18 mouse cellular contexts compared by ENCODE assay signal in the genomic region with DNA sequence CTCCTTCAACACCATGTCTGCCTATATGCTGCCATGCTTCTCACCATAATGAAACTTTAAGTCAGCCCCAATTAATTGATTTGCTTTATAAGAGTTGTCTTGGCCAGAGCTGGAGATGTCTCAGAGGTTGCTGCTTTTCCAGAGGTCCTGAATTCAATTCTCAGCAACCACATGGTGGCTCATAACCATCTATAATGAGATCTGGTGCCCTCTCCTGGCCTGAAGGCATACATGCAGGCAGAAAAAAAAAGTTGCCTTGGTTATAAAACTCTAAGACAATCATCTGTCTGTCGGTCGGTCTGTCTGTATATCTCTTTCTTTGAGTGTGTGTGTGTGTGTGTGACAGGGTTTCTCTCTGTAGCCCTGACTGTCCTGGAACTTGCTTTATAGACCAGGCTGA. TPM values are rescaled to one million over a fixed set of nuclear protein-coding genes. Genes with fewer than 3 reads are reported as not detected.
A peak's percentile ranks its signal among the peaks of the same experiment; 100 is the strongest.
DNase-seq lines count a peak whose midpoint lies in the region; ATAC-seq and TF ChIP-seq lines count a peak whose summit lies in the region.
"Had no signal": no experiment of that assay in that cellular context is flagged by ENCODE, and none has a peak within 500 bp of the region (broad histone marks: within the 10 kb centered on the region; RNA-seq: fewer than 3 reads in every experiment).

No protein-coding gene starts in this region.

- H3K27me3 ChIP-seq in forebrain, postnatal 0 days (ENCODE audit: insufficient read depth, low read length) = no peaks in the 10 kb centered on the region
- H3K27me3 ChIP-seq in forebrain, embryonic 13.5 days = no peaks in the 10 kb centered on the region
- H3K27me3 ChIP-seq in lung, embryonic 14.5 days (ENCODE audit: insufficient read depth, low read length) = no peaks in the 10 kb centered on the region
- H3K27me3 ChIP-seq: limb, embryonic 12.5 days; neural tube, embryonic 15.5 days had no signal

- peak; percentile 44 for TF ChIP-seq CTCF in forebrain, postnatal 0 days (IDR thresholded peaks at IDR 0.05; ENCODE audit: low read depth)
- peak; percentile 55 for TF ChIP-seq CTCF in lung, embryonic 14.5 days (IDR thresholded peaks at IDR 0.05; ENCODE audit: low read depth)

- no peaks in the 10 kb centered on the region for H3K36me3 ChIP-seq in forebrain, postnatal 0 days (ENCODE audit: insufficient read depth)
- H3K36me3 ChIP-seq in forebrain, embryonic 13.5 days (ENCODE audit: poor library complexity, severe bottlenecking) = no peaks in the 10 kb centered on the region
- no peaks in the 10 kb centered on the region for H3K36me3 ChIP-seq in lung, embryonic 14.5 days (ENCODE audit: insufficient read depth)
- H3K36me3 ChIP-seq: limb, embryonic 12.5 days; neural tube, embryonic 15.5 days had no signal

- H3K4me1 ChIP-seq in forebrain, postnatal 0 days (ENCODE audit: insufficient read depth) = no peaks in the 10 kb centered on the region
- no peaks in the 10 kb centered on the region for H3K4me1 ChIP-seq in forebrain, embryonic 13.5 days
- peaks cover 9% of the 10 kb centered on the region; the same call in 1 of the 2 replicates for H3K4me1 ChIP-seq in lung, embryonic 14.5 days (ENCODE audit: insufficient read depth)
- H3K4me1 ChIP-seq: limb, embryonic 12.5 days; neural tube, embryonic 15.5 days had no signal

- ATAC-seq in forebrain, postnatal 0 days = no peak
- ATAC-seq in forebrain, embryonic 13.5 days = no peak
- ATAC-seq in lung, embryonic 14.5 days (ENCODE audit: insufficient read depth) = no peak
- ATAC-seq in megakaryocyte progenitor cell, adult 5-6 weeks (replicated peaks; ENCODE audit: poor library complexity) = 0 out of 2 replicates have a peak, but pooled peaks have one; percentile 24
- ATAC-seq: midbrain, embryonic 16.5 days had no signal

- no peak overlapping the region for H3K27ac ChIP-seq in forebrain, postnatal 0 days (ENCODE audit: low read depth, low read length)
- H3K27ac ChIP-seq in forebrain, embryonic 13.5 days = no peak overlapping the region
- no peak overlapping the region for H3K27ac ChIP-seq in lung, embryonic 14.5 days (ENCODE audit: low read depth)
- H3K27ac ChIP-seq: limb, embryonic 12.5 days; neural tube, embryonic 15.5 days had no signal

- WGBS in forebrain, postnatal 0 days = 86% methylated on average over 2 of the region's 2 CpGs
- 87% methylated on average over 2 of the region's 2 CpGs for WGBS in forebrain, embryonic 13.5 days
- WGBS in lung, embryonic 14.5 days = 78% methylated on average over 2 of the region's 2 CpGs

- DNase-seq in forebrain, postnatal 0 days = no peak
- DNase-seq in lung, embryonic 14.5 days = peak; percentile 49
- DNase-seq in lung, adult 18-20 months = no peak
- peak; percentile 58 for DNase-seq in ES-CJ7 (ENCODE audit: low read depth, low spot score)
- no peak for DNase-seq in c-Kit-positive CD71-positive TER-119-positive erythroid progenitor cells, embryonic 14.5 days (ENCODE audit: low spot score)
- DNase-seq in cerebellum, postnatal 25 days = no peak
- DNase-seq: adrenal gland, adult 2 months; heart, adult 11 months; heart, postnatal 4 days; kidney, adult 9 months; lung, postnatal 10 days; right cerebral cortex, postnatal 4 days had no signal

- H3K4me2 ChIP-seq in forebrain, postnatal 0 days (ENCODE audit: low read depth) = no peak overlapping the region
- no peak overlapping the region for H3K4me2 ChIP-seq in forebrain, embryonic 13.5 days
- H3K4me2 ChIP-seq in lung, embryonic 14.5 days = no peak overlapping the region
- H3K4me2 ChIP-seq: limb, embryonic 12.5 days; neural tube, embryonic 15.5 days had no signal

- no peaks in the 10 kb centered on the region for H3K9me3 ChIP-seq in forebrain, postnatal 0 days (ENCODE audit: low read length)
- H3K9me3 ChIP-seq in forebrain, embryonic 13.5 days (replicated peaks) = no peaks in the 10 kb centered on the region
- no peaks in the 10 kb centered on the region for H3K9me3 ChIP-seq in lung, embryonic 14.5 days (ENCODE audit: low read depth, low read length)
- H3K9me3 ChIP-seq: limb, embryonic 12.5 days; neural tube, embryonic 15.5 days had no signal

- no peak overlapping the region for H3K9ac ChIP-seq in forebrain, postnatal 0 days
- no peak overlapping the region for H3K9ac ChIP-seq in forebrain, embryonic 13.5 days
- no peak overlapping the region for H3K9ac ChIP-seq in lung, embryonic 14.5 days
- H3K9ac ChIP-seq: limb, embryonic 12.5 days; neural tube, embryonic 15.5 days had no signal

- no peak overlapping the region for H3K4me3 ChIP-seq in forebrain, postnatal 0 days (ENCODE audit: low read depth, low read length)
- no peak overlapping the region for H3K4me3 ChIP-seq in forebrain, embryonic 13.5 days
- H3K4me3 ChIP-seq in lung, embryonic 14.5 days (ENCODE audit: low read depth, low read length) = no peak overlapping the region
- H3K4me3 ChIP-seq: erythroblast, embryonic 14.5 days; limb, embryonic 12.5 days; neural tube, embryonic 15.5 days had no signal

RNA-seq across cellular contexts. Expression of gene Kpna2, which starts 24.9 kb away (rescaled TPM):
- 75.5 and 83.5 TPM in 2 replicates for total RNA-seq in forebrain, postnatal 0 days (2014; rRNA removed)
- 100 and 102 TPM in 2 replicates for polyA plus RNA-seq in forebrain, postnatal 0 days (2015; fragmentation: Nextera tagmentation; extraction: Ambion mirVana)
- polyA plus RNA-seq in forebrain, embryonic 13.5 days (2015; fragmentation: Nextera tagmentation; extraction: Ambion mirVana) = 481 and 506 TPM in 2 replicates
- polyA plus RNA-seq in lung, embryonic 14.5 days (2014; fragmentation: Nextera tagmentation; extraction: Ambion mirVana) = 563 and 575 TPM in 2 replicates
- 322 and 354 TPM in 2 replicates for total RNA-seq in megakaryocyte progenitor cell, adult 5-6 weeks (2015)
- total RNA-seq in megakaryocyte progenitor cell, adult 5-6 weeks (2017) = 249 and 283 TPM in 2 replicates

RNA-seq across cellular contexts. Expression of gene 1810010H24Rik, which starts 51.0 kb away (rescaled TPM):
- 8.7 and 9.7 TPM in 2 replicates for total RNA-seq in forebrain, postnatal 0 days (2014; rRNA removed)
- polyA plus RNA-seq in forebrain, postnatal 0 days (2015; fragmentation: Nextera tagmentation; extraction: Ambion mirVana) = 9.5 and 10.0 TPM in 2 replicates
- 2.6 and 2.8 TPM in 2 replicates for polyA plus RNA-seq in forebrain, embryonic 13.5 days (2015; fragmentation: Nextera tagmentation; extraction: Ambion mirVana)
- 5.1 and 7.3 TPM in 2 replicates for polyA plus RNA-seq in lung, embryonic 14.5 days (2014; fragmentation: Nextera tagmentation; extraction: Ambion mirVana)
- total RNA-seq in megakaryocyte progenitor cell, adult 5-6 weeks (2015) = not detected in 2 replicates
- not detected in 2 replicates for total RNA-seq in megakaryocyte progenitor cell, adult 5-6 weeks (2017)
- polyA plus RNA-seq: erythroblast, embryonic 14.5 days had no signal

RNA-seq across cellular contexts. Expression of gene Smurf2, which starts 53.9 kb away (rescaled TPM):
- total RNA-seq in forebrain, postnatal 0 days (2014; rRNA removed) = 44.3 and 46.1 TPM in 2 replicates
- 6.6 and 7.4 TPM in 2 replicates for polyA plus RNA-seq in forebrain, postnatal 0 days (2015; fragmentation: Nextera tagmentation; extraction: Ambion mirVana)
- 15.9 and 16.0 TPM in 2 replicates for polyA plus RNA-seq in forebrain, embryonic 13.5 days (2015; fragmentation: Nextera tagmentation; extraction: Ambion mirVana)
- 21.5 and 23.3 TPM in 2 replicates for polyA plus RNA-seq in lung, embryonic 14.5 days (2014; fragmentation: Nextera tagmentation; extraction: Ambion mirVana)
- 23.3 and 25.3 TPM in 2 replicates for total RNA-seq in megakaryocyte progenitor cell, adult 5-6 weeks (2015)
- total RNA-seq in megakaryocyte progenitor cell, adult 5-6 weeks (2017) = 24.9 and 30.7 TPM in 2 replicates

Comparison
In these comparisons a context has a peak if more than half of its experiments do, and no peak if none do; other contexts are left out.
1. DNase-seq: peak in lung, embryonic 14.5 days (single experiment) and ES-CJ7 (single experiment); none in forebrain, postnatal 0 days (single experiment), lung, adult 18-20 months (0 of 2), c-Kit-positive CD71-positive TER-119-positive erythroid progenitor cells, embryonic 14.5 days (single experiment) and cerebellum, postnatal 25 days (0 of 2).